Mouse (Mus musculus): ENCODE results near the gene Myo1e. TPM values are rescaled to one million over a fixed set of nuclear protein-coding genes. Genes with fewer than 3 reads are reported as not detected.

Myo1e gene
- total and polyA plus RNA-seq, 3 experiments = 82.3 to 186 (median 98.7) TPM

- no peak for DNase-seq (ENCODE audit: extremely low read depth)
- Histone ChIP-seq H3K4me1 (ENCODE audit: control insufficient read depth in 1 of 2, insufficient read depth in 2 of 2) (peaks cover 16 to 53% of the 10 kb centered on the region in 2 experiments), H3K79me2 (replicated peaks; ENCODE audit: control insufficient read depth, extremely low read depth, insufficient read depth, poor library complexity, severe bottlenecking) (peaks cover 8% of the 10 kb centered on the region; the same call in 1 of the 2 replicates), H3K27me3 (replicated peaks) (no peaks in the 10 kb centered on the region), H3K27ac (ENCODE audit: insufficient read depth, low read depth) (no peak overlapping the region), H3K4me2 (ENCODE audit: insufficient read depth, low read depth, poor library complexity, severe bottlenecking) (no peak overlapping the region), H3K36me3 (replicated peaks in 1 of 2; ENCODE audit: control insufficient read depth in 1 of 2, insufficient read depth in 1 of 2, low read length in 1 of 2) (peaks cover 33 to 85% of the 10 kb centered on the region in 2 experiments), H3K9ac (ENCODE audit: insufficient read depth, low read depth) (no peak overlapping the region), H3K9me3 (replicated peaks; ENCODE audit: low read length) (peaks cover 11% of the 10 kb centered on the region), H3K4me3 (replicated peaks in 1 of 3; ENCODE audit: low read depth in 2 of 3, low read length in 2 of 3, poor library complexity in 1 of 3) (no peak overlapping the region)
- in situ Hi-C loops (cut with MboI; ENCODE audit: low pct_ligation_motif_present, low pct_unique_long_range_greater_than_20kb, low sequenced_read_pairs) (loop anchor here (10.0 kb wide), 1 partner anchor 97 kb away; the partner anchor contains the start of gene Myo1e), dilution Hi-C loops (cut with MboI; ENCODE audit: extremely low pct_ligation_motif_present, extremely low pct_unique_long_range_greater_than_20kb, low sequenced_read_pairs) (no loop called here)
- TF ChIP-seq BHLHE40 (IDR thresholded peaks at IDR 0.05; ENCODE audit: low read depth, low read length) (0 out of 2 replicates have a peak, but pooled peaks have one; percentile 5), POLR2A (IDR thresholded peaks at IDR 0.05; ENCODE audit: low read depth, low read length) (no peak)
These were observed 94.4 kb downstream of the Myo1e start for GRCm38 (mm10) chr9:70301598-70301997.

DNA sequence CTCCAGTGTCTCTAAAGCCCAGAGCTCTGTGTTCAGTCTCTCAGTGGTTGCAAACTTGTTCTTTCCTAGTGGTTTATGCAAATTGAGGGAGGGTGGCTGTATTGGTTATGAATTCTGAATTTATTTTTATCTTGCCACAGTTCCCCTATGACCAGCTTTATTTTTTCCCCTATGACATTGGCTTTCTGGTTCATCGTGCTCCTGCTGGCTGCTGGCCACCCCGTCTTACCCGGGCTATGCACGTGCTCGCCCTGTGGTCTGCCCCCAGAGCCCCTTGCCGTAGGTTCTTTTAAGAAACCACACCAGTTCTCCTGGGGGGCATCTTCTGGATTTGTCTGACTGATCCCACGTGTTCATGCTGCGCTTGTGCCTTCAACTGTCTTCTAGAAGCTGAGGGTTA lies 97.8 kb downstream of the Myo1e start:
- DNase-seq (ENCODE audit: extremely low read depth) = peak; percentile 93
- Histone ChIP-seq H3K27me3 (replicated peaks) (no peaks in the 10 kb centered on the region), H3K36me3 (replicated peaks in 1 of 2; ENCODE audit: control insufficient read depth in 1 of 2, insufficient read depth in 1 of 2, low read length in 1 of 2) (peaks cover 26 to 84% of the 10 kb centered on the region in 2 experiments), H3K4me2 (ENCODE audit: insufficient read depth, low read depth, poor library complexity, severe bottlenecking) (peak overlapping the region; percentile 51), H3K9ac (ENCODE audit: insufficient read depth, low read depth) (0 out of 2 replicates have a peak overlapping the region, but pooled peaks have one; percentile 48), H3K9me3 (replicated peaks; ENCODE audit: low read length) (peaks cover 4% of the 10 kb centered on the region), H3K79me2 (replicated peaks; ENCODE audit: control insufficient read depth, extremely low read depth, insufficient read depth, poor library complexity, severe bottlenecking) (peaks cover 8% of the 10 kb centered on the region; the same call in 1 of the 2 replicates), H3K4me1 (ENCODE audit: control insufficient read depth in 1 of 2, insufficient read depth in 2 of 2) (peaks cover 21 to 64% of the 10 kb centered on the region in 2 experiments), H3K4me3 (replicated peaks in 1 of 3; ENCODE audit: low read depth in 2 of 3, low read length in 2 of 3, poor library complexity in 1 of 3) (no peak overlapping the region), H3K27ac (ENCODE audit: insufficient read depth, low read depth) (peak overlapping the region; percentile 75)
- dilution Hi-C loops (cut with MboI; ENCODE audit: extremely low pct_ligation_motif_present, extremely low pct_unique_long_range_greater_than_20kb, low sequenced_read_pairs) = no loop called here
- in situ Hi-C loops (cut with MboI; ENCODE audit: low pct_ligation_motif_present, low pct_unique_long_range_greater_than_20kb, low sequenced_read_pairs) = loop anchor here (10.0 kb wide), 1 partner anchor 100 kb away; the partner anchor contains the start of gene Myo1e
- TF ChIP-seq POLR2A (IDR thresholded peaks at IDR 0.05; ENCODE audit: low read depth, low read length) (no peak; the same call in 1 of the 2 replicates), HCFC1 (IDR thresholded peaks at IDR 0.05; ENCODE audit: low read depth, low read length) (no peak), JUND (conservative IDR thresholded peaks at IDR 0.05; ENCODE audit: low read depth, low read length) (0 out of 2 replicates have a peak, but pooled peaks have one; percentile 3), CHD2 (IDR thresholded peaks at IDR 0.05; ENCODE audit: low read length) (no peak), MAX (IDR thresholded peaks at IDR 0.05; ENCODE audit: low read length) (peak; percentile 96), BHLHE40 (IDR thresholded peaks at IDR 0.05; ENCODE audit: low read depth, low read length) (peak; percentile 100), RAD21 (IDR thresholded peaks at IDR 0.05; ENCODE audit: low read depth, low read length) (no peak; the same call in 1 of the 2 replicates), RCOR1 (conservative IDR thresholded peaks at IDR 0.05; ENCODE audit: low read depth, low read length) (no peak; the same call in 1 of the 2 replicates), USF1 (IDR thresholded peaks at IDR 0.05; ENCODE audit: low read depth, low read length) (no peak; the same call in 1 of the 2 replicates), CTCF (conservative IDR thresholded peaks at IDR 0.05 in 1 of 2, IDR thresholded peaks at IDR 0.05 in 1 of 2; ENCODE audit: low read depth in 2 of 2, low read length in 2 of 2) (no peak), TBP (conservative IDR thresholded peaks at IDR 0.05; ENCODE audit: low read depth, low read length) (no peak), IRF4 (IDR thresholded peaks at IDR 0.05; ENCODE audit: low read depth, low read length) (peak; percentile 66; the same call in 1 of the 2 replicates), MAZ (IDR thresholded peaks at IDR 0.05; ENCODE audit: low read depth, low read length) (peak; percentile 66; the same call in 1 of the 2 replicates), NRF1 (IDR thresholded peaks at IDR 0.05; ENCODE audit: low read depth, low read length) (no peak), ZKSCAN1 (IDR thresholded peaks at IDR 0.05; ENCODE audit: borderline replicate concordance, low read depth, low read length) (no peak), UBTF (IDR thresholded peaks at IDR 0.05; ENCODE audit: low read depth, low read length) (no peak), ELF1 (IDR thresholded peaks at IDR 0.05; ENCODE audit: low read depth, low read length) (no peak), TCF12 (IDR thresholded peaks at IDR 0.05; ENCODE audit: low read depth, low read length) (no peak; the same call in 1 of the 2 replicates), MAFK (IDR thresholded peaks at IDR 0.05; ENCODE audit: insufficient replicate concordance, low read length) (peak; percentile 69; the same call in 1 of the 2 replicates), KAT2A (IDR thresholded peaks at IDR 0.05; ENCODE audit: insufficient replicate concordance, low read length) (no peak), ETS1 (conservative IDR thresholded peaks at IDR 0.05; ENCODE audit: low read depth, low read length) (peak; percentile 96), CHD1 (IDR thresholded peaks at IDR 0.05; ENCODE audit: low read depth, low read length) (no peak), MYC (IDR thresholded peaks at IDR 0.05; ENCODE audit: low read depth, low read length) (peak; percentile 95), MXI1 (IDR thresholded peaks at IDR 0.05; ENCODE audit: low read depth, low read length) (peak; percentile 89), POLR2AphosphoS2 (IDR thresholded peaks at IDR 0.05; ENCODE audit: low read depth, low read length) (peak; percentile 26; the same call in 1 of the 2 replicates), USF2 (conservative IDR thresholded peaks at IDR 0.05; ENCODE audit: low read depth, low read length) (no peak; the same call in 1 of the 2 replicates), ZC3H11A (IDR thresholded peaks at IDR 0.05; ENCODE audit: low read depth, low read length) (no peak), ZNF384 (IDR thresholded peaks at IDR 0.05; ENCODE audit: low read depth, low read length) (no peak), ZMIZ1 (IDR thresholded peaks at IDR 0.05; ENCODE audit: low read depth, low read length) (no peak), SIN3A (IDR thresholded peaks at IDR 0.05; ENCODE audit: low read length) (peak; percentile 62; the same call in 1 of the 2 replicates), GABPA (IDR thresholded peaks at IDR 0.05; ENCODE audit: insufficient replicate concordance, low read depth, low read length) (no peak)
